Mouse (Mus musculus): ENCODE data around the gene Kdm2b.

Gene Kdm2b

DNA sequence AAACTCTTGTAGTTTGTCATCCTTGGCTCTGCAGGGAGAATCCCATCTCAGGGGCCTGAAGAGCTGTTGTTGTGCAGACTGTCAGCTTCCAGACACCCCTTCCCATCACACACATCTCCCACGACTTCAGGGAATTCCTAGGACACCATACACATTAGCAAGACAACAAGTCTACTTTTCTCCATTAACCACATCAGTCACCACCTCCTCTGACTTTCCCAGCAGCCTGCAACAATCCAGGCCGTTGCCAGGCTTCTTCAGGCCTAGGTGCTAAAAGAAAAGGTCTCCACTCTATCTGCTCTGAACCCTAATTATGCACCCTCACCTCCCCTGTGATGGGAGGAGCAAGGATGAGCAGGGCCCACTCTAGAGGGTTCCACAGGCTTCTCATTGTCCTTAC lies 99.2 kb downstream of the Kdm2b start:
- no peak for DNase-seq (ENCODE audit: low spot score)

- DNase-seq (ENCODE audit: low spot score), result no peak
Observed at GRCm38 (mm10) chr5:122888612-122889214, 100.9 kb downstream of the Kdm2b start.

GRCm38 (mm10) chr5:122887926-122888611 lies 101.6 kb downstream of the Kdm2b start:
- DNase-seq (ENCODE audit: low spot score), result no peak

- DNase-seq (ENCODE audit: low spot score), result no peak
Observed at GRCm38 (mm10) chr5:122887033-122887432, 102.6 kb downstream of the Kdm2b start.

- DNase-seq (ENCODE audit: low spot score), result no peak
Observed at GRCm38 (mm10) chr5:122884594-122885348, 104.9 kb downstream of the Kdm2b start.

DNA sequence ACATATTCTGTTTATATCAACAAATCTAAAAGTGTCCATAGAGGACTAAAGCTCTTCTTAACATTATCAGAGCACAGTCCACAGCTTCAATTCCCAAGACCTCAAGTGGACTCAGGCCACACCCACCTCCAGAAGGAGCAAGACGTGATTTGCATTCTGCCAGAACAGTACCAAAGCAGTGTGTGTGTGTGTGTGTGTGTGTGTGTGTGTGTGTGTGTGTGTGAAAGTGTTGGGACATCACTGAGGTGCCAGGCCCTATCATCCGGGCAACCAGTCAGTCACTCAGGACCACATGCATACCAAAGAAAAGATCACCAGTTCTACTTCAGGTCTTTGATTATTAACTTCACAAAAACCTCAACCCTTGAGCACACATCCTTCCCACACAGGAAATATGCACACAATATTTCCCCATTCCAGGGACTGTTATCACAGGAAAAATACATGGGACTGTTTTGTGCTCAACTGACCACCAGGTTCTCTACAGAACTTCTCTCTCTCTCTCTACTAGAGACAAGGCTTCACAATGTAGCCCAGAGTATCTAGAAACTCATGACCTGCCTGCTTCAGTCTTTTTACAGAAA lies 105.9 kb downstream of the Kdm2b start:
- DNase-seq (ENCODE audit: low spot score), result peak; percentile 28

- DNase-seq (ENCODE audit: low spot score), result no peak
Observed at GRCm38 (mm10) chr5:122883237-122883636, 106.4 kb downstream of the Kdm2b start.

- DNase-seq (ENCODE audit: low spot score), result no peak
Observed at GRCm38 (mm10) chr5:122882256-122883050, 107.2 kb downstream of the Kdm2b start.

DNA sequence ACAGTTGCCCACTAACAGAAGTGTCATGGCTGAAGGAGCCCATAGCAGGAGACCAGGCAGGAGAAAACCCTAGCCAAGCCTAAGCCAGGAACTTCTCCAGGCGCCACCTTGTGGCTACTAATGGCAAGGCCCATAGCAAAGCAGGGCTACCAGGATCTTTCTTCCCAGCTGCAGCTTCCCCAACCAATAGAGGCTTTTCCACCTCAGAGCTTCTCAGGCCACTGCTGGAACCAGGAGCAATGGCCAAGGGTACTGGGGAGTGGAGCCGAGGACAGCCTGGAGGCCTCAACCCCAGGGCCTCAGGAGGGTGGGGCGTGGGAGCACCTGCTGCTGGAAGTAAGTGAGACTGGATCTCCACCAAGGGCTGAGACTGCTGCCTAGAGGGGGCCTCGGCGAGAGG lies 108.3 kb downstream of the Kdm2b start:
- DNase-seq (ENCODE audit: low spot score), result peak; percentile 60

- no peak for DNase-seq (ENCODE audit: low spot score)
Observed at GRCm38 (mm10) chr5:122880241-122880980, 109.2 kb downstream of the Kdm2b start.

DNA sequence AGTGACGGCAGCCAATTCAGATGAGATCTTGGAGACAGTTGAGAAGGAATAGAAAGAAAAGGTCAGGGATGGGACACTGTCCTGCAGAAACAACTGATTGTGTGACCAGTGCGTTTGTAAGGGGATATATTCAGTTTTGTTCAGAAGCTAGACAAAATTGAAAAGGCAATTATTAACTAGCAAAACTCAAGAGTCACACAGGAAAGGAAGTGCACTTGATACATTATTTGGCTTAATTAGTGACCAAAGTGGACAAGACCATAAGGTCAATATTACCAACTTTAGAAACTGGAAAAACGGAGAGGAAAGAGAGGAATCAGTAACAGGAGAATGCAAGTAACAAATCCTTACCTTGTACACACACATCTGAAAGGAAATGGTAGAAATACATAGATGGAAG lies 113.0 kb downstream of the Kdm2b start:
- no peak for DNase-seq (ENCODE audit: low spot score)

DNA sequence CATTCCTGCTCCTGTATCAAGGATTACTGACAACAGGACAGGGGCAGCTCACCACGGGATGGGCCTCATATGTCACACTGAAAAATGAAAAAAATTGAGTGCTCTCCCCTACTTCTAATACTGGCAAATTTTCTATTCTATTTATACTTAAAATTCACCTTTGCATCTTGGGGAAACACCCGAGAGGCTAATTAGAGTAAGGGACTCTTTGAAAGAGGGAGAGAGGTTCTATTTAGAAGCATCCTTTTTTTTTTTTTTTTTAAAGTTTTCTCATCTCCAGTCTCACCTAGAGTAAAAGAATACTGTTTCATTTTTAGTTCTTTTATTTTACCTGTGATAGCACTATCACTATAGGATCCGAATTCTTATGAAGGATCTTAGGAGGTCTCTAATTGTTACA lies 115.3 kb downstream of the Kdm2b start:
- DNase-seq (ENCODE audit: low spot score), result no peak

DNA sequence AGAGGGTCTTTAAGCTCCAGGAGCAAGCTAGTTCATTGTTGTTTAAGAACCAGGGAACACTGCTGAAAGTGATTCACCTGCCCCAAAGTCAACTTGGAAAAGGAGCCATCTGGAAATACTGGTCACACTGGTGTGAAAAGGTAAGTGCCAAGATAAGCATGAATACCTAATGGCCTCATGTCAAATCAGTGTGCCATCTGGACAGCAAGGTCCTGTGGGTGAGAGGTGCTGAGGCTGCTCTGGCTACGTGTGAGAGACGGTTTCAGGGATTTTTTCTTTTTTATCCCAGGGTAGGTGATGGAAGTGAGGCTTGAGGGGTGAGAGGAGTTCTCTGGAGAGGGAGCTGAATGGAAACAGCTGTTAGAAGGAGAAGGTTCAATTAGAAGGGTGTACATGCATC lies 116.0 kb downstream of the Kdm2b start:
- no peak for DNase-seq (ENCODE audit: low spot score)

DNA sequence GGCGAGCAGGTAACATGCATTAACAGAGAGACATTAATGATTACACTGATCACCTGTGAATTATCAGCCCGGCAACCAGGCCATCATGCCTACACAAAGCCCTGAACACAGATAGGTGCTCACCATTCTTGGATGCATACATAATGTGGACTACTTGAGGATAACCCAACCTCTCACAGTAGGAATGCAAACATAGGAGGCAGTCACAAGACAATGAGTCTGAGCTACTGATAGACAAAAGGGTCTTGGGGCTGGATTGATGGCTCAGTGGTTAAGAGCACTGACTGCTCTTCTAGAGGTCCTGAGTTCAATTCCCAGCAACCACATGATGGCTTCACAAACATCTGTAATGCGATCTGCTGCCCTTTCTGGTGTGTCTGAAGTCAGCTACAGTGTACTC lies 117.0 kb downstream of the Kdm2b start:
- DNase-seq (ENCODE audit: low spot score), result no peak

- DNase-seq (ENCODE audit: low spot score), result no peak
Observed at GRCm38 (mm10) chr5:122863053-122863452, 126.6 kb downstream of the Kdm2b start.

GRCm38 (mm10) chr5:122855858-122856257 lies 133.8 kb downstream of the Kdm2b start:
- no peak for DNase-seq (ENCODE audit: low spot score)

DNA sequence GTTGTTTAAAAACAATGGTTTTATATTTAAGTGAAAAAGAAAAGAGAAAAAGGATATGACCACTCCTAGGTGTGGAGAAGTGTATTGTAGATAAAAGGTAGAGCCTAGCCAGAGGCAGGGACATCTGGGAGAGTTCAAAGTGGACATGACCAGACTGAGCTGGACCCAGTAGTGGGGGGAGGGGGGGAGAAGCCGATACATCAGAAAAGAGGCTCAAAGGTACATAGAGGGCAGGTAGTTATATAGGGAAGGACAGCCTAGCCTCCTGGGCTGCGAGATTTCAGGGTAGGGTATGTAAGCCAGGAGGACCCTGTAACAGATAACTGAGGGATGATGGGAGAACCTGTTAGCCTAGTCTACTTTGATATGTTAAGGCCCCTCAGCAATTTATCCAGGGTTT lies 137.0 kb downstream of the Kdm2b start:
- no peak for DNase-seq (ENCODE audit: low spot score)

DNA sequence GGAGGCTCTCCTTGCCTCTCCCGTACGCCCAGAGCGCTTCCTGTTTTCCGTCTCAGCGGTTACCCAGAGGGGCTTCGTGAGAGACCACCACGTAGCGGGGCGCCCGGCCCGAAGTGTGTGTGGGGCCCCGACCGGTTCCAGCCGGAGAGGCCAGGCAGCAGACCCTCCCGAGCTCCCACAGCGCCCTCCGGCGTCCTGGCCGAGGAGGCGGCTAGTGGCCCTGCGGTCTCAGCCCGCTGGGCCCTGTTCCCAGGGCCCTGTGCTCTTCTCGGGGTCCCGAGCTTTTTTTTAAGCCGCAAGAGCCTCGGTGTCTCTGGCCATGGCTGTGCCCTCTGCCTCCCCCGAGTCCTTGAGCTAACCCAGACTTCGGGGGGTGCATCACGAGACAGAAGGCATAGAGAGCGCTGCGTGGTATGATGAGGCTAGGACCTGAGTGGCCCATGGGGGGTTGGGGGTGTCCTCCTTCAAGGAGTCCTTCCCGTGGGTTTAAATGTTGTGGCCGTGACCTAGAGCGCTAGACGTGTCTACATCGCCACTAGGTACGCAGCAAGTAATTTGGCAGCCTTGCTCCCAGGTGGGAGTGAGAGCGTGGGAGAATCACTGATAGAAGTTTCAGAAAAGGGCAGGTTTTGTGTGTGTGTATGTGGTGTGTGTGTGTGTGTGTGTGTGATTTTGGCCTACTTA lies 139.2 kb downstream of the Kdm2b start:
- DNase-seq (ENCODE audit: low spot score), result no peak

DNA sequence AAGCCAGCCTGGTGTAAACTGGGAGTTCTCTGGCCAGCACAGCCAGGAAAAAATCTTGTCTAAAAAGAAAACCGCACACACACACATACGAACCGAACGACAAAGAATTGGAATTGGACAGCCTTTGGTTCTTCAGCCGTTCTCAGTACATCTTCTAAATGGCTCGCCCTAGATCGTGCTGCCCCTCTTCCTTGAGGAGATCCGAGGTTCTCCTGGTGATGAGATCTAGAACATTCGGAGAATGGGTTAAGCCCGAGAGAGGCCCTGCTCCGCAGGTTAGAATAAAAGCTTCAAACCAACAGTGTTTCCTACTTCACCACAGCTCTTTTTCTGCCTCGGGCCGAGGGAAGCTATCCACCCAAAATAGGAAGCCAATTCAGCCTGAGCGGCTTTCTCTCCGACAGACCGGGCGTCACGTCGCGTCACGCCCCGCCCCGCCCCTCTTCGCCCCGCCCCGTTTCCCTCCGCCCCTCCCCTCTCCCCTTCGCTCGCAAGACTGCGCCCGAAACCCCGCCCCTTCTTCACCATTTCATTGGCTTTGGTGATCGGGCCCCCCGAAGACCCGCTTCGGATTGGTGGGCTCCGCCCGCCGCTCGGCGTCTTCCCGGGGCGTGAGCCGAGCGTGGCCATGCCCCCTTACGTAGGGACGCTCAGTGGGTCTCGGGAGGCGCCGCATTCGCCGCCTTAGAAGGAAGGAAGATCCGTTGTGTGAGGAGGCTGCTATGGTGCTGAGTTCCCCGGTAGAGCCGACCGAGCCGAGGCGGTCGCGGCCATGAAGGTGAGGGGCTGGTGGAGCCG lies 139.9 kb downstream of the Kdm2b start, which contains the start of gene Rnf34:
TSS of gene Rnf34 (plus strand) at position 528 of the 798 bp plus-strand sequence.
- DNase-seq (ENCODE audit: low spot score), result peak; percentile 98

DNA sequence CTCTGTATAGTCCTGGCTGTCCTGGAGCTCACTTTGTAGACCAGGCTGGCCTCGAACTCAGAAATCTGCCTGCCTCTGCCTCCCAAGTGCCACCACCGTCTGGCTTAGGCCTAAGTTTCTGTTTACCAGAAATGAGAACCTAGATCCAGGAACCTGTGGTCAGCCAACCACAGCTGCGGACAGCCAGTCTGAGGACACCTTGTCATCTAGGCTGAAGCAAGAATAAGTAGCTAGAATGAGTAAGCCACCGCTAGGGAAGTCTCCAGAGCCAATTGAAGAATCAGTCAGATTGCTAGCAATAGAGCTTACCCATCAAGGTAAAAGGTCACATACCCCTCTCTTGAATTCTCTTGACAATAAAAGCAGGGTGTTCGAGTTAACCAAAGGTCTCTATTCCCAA lies 145.8 kb downstream of the Kdm2b start:
- peak; percentile 10 for DNase-seq (ENCODE audit: low spot score)
